Mouse (Mus musculus) adrenal gland, adult (tissue): ENCODE measurements at regions not wholly inside any gene's neighbourhood (a gene's known extent, or its start where the extent isn't known, plus 50 kb on each side); places are given as distances from the start of the nearest gene placed in this dataset.
A peak's percentile ranks its signal among the peaks of the same experiment; 100 is the strongest.

ENCODE experiments used
- DNase-seq, 2 experiments: peaks; one replicate each; pipeline ENCODE4 v3.0.0; 2022 to 2023; ENCODE audit warnings: low spot score in 1 of 2; ENCODE audit not compliant: inconsistent age in 2 of 2

DNA sequence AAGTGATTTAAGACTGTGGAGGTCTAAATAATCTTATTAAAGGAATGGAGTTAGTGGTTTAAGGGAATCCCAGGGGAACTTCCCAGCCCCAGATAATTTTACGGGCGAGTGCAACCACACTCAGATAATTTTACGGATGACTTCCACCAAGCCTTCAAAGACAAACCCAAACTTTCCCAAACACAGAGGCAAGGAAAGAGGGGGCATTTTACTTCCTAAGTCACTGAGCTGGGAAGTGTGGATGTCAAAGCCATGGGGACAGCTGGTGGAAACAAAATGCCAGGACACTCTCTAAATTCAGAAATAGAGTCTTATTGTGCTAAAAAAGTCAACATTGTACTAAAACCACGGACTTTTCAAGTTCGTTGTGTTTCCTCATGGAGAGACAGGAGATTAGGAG is 227.9 kb upstream of the BB014433 start:
- no peak for DNase-seq

DNA sequence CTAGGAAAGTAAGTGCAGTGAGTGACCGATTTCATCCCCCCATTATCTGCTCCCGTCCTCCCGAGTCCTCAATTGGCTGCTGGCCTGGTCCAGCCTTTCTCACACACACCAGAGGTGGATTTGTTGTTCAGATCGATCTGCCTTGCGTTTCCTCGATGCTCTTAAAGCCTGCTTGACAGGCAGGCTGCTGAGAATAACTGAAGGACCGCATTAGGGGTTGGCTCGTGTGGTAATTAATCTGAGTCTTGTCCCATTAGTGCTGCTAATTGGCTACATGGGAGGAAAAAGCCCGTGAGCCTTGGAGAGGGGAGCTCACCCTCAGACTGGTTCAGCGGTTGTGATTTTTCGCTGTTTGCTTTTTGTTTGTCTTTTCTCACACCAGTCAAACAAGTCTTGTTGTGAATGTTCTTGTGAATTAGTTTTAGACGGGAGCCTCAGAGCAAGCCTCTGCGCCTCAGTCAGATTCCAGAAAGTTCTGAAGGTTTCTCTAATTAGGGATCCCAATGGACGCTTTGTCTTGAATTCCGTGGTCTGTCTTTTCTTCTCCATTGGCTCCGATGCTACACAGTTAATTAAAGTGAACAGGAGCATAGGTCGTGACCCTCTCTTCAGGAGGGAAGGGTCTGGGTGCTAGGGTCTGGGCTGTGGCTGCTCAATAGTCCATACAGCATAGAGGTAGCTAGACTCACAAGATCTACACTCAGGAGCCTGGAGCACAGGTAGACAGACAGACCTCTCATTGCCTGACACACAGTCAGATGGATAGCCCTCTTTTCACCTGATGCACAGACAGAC is 226.1 kb upstream of the BB014433 start:
- DNase-seq: no peak

DNA sequence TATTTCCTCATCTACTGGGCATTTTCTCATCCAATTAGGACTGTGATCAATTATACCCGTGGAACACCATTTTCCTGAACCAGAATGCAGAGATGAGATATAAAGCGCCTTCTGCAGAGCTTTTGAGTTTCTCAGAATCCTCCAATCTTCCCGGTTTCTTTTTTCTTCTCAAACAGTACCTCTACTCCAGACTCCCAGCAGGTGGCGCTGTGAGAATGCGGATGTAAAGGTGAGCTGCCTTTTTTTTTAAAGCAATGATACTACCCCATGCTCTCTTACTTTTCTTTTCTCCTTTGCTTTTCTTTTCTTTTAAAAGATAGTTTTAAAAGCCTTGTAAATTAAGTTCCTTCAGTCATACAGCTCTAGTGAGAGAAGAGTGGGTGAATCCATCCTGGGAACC is 224.4 kb upstream of the BB014433 start:
- peak; percentile 40 to 79 for DNase-seq

DNA sequence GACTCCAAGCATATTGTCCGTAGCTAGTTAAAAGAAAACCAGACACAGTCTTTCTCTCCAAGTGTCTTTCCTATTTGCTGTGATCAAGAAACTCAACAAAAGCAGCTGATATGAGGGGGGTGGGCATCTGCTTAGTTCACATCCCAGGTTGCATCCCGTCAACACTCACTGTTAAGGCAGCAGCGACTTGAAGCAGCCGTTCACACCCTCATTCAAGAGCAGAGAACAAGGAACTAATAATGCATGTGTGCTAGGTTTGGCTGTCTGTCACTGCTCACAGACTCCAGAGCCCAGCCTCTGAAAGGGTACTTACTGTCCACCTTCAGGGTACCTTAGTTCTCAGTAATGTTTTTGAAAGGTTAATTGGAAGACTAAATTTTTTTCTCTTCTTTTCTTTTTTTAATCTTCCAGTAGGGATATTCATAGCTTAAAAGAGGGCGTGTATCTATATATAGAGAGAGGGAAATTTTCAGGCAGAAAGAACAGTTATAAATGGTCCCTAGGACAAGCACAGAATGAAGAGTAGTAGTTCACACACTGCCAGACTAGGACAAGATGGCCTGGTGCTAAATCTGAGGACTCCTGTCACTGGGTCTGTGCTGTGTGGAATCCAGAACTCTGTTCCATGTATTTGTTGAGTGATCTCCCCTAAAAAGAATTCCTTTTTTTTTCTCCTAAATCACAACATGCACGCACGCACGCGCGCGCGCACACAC is 199.1 kb upstream of the BB014433 start:
- no peak for DNase-seq

DNA sequence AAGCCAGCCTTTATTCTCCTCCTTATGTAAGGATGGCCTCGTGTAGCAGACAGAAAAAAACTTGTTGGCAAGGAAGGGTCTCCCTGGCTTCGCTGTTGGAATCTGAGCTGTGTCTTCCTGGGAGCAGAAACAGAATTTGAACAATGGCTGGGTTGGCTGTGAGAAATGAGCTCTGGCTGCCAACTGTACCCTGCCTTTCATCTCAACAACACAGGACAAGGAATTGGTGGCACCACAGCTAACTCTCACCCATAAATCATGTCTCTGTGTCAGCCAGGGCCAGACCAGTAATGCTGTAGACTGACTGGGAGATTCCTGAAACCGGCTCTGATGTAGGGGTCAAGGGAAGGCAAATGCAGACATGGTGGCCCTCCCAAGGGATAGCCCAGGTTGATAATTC is 189.5 kb upstream of the BB014433 start:
- no peak for DNase-seq

DNA sequence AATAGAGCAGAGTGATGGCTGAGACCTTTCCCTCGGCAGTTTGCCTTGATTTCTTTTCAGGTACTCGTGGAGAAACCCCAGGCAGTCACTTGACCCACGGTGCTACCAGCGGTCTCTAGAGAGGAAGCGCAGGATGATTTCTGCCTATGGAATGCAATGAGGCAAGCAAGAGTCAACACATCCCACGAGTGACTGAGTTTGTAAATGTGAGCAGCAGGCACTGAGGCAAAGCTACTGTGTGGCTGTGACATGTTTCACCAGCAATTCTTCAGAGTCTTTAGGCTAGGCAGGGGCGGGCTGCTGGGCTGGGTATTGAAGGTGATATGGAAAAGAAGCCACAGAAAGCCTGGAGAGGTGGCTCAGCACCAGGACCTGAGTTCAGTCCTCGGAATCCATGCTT is 187.4 kb upstream of the BB014433 start:
- no peak for DNase-seq

DNA sequence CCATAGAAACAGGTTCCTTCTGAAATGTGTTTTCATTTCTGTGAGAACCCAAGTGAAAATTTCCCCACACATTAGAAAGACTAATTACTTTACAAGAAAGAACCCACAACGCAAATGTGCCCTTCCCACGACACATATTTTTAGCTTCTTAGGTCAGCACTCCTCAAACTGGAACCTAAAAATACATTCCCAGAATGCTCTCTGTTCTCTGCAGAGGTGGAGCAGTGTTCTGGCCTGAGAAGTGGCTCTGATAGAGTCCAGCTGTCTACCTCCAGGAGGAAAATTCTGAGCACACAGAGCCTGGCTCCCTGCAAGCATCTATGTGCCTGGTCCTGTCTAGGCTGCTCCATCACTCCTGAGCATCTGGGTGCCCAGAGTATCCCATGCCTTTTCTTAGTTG is 184.3 kb upstream of the BB014433 start:
- no peak for DNase-seq

DNA sequence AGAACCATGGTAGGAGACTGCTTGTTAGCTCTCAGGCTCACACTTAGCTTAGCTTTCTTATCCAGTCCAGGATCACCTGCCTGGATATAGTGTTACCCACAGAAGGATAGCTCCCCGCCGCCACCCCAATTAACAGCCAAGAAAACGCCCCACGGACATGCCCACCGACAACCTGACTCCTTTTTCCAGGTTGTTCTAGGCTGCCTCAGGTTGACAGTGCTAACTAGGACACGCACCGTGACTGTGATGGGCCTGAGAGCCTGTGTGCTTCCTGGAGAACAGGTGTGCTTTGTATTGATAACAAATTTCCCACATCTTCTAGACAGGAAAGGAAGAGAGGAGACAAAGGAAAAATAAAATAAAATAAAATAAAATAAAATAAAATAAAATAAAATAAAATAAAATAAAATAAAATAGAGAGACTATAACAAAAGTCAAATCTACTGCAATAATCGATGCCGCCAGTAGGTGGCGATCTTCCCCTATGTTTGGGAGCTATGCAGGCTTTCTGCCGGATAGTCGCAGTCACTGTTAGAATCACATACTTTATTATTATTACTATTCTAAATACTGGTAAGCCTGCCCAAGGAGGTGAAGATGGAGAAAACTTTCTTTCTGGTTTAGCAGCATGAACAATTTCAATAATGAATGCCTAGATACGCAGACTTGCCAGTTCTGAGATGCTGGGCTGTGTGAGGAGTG is 175.5 kb upstream of the BB014433 start:
- DNase-seq: peak; percentile 6 to 63

DNA sequence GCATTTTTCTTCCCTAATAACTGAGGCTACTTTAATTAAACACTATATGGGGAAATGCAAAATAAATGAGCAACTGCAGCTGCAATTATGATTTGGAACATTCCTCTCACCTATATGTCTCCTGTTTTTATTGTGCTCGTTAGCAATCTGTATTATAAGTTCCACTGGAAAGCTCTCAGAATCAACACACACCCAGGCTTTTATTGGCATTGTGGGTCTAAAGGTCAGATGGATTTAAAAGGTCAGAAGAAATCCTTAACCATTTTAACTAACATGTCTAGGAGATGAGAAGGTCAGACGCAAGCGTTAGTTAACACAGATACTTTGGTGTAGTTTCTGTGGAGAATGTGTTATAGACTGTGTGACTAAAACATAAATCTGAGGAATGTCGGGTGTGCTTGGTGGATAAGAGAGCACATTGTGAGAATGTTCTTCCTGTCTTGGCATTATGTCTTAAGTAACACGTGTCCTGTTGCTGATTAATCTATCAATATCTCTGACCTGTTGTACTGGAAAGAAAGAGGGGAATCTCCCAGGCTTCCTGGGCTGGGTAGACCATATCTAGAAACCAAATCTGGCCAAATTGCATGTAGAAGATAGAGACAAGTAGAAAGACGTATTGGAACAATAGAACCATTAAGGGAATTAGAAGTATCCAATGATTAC is 164.1 kb upstream of the BB014433 start:
- no peak for DNase-seq

DNA sequence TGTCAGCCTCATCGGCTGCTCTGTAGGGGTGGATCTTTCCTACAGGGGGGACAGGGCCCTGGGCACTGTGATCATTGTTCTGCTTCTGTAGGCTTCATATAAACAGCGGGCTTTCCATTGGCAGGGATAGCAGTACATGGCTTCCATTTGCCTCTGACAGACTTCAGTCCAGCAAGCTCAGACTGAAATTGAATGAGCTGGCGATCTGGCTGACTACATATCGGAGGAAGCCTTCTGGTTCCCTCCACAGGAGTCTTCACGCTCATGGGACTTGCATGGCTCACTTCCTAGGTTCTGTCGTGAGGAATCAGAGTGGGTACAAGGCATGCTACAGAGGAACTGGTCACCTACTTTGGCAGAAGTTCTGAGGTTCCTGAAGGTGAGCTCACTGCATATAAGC is 155.7 kb upstream of the BB014433 start:
- no peak for DNase-seq

DNA sequence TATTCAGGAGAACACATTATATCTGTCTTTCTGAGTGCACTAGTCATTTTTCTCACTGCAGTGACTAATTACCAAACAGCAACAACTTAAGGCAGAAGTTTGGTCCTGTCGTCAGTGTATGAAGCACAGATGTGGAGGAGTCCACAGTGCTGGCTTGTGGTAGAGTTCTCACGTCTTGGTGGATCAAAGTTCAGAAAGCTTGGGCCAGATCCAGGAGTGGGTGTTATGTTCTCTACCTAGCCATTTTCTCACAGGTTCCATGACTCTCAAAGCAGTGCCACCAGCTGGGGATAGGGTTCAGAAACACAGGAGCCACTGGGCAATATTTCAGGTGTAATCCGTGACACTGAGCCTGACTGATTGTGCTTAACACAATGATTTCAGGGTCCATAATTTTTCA is 144.8 kb upstream of the BB014433 start:
- DNase-seq: no peak

DNA sequence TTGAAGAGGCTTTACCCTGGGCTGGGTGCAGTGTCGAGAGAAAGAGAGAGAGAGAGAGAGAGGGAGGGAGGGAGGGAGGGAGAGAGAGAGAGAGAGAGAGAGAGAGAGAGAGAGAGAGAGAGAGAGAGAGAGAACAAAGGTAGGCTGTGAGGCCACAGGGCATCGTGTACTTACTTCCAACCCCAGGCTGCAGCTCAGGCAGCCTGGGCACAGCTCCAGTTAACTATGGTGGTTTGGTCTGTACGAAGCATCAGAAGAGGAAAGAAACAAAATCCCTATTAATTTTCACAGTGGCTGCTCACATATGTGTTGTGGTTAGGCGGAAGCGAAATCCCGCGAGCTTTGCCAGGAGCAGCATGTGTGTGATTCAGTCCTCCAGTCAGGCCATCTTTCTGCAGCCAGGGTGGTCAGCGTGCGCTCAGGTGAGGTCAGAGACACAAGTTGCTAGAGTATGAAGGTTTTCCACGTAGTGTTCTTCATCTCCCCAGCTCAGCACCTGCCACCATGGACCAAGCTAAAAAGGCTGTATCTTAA is 143.3 kb upstream of the BB014433 start:
- DNase-seq: no peak
